Mouse (Mus musculus) ovary, postnatal 10 days (tissue): Measurements from ENCODE around the gene AI464131.
A peak's percentile ranks its signal among the peaks of the same experiment; 100 is the strongest.

Source experiments
- DNase-seq: peaks from one replicate; pipeline ENCODE4 v3.0.0; 2022; ENCODE audit warnings: low spot score

AI464131 gene

GRCm38 (mm10) chr4:41502986-41503412, at the start of gene AI464131:
AI464131 (minus strand) TSS chr4:41503076.
- DNase-seq = peak; percentile 88

- peak; percentile 27 for DNase-seq
Measured at GRCm38 (mm10) chr4:41552529-41552928, 49.7 kb upstream of the AI464131 start.

GRCm38 (mm10) chr4:41547086-41547485, 44.2 kb upstream of the AI464131 start:
- no peak for DNase-seq

GRCm38 (mm10) chr4:41545985-41546384, 43.1 kb upstream of the AI464131 start:
- no peak for DNase-seq

- no peak for DNase-seq
Measured at GRCm38 (mm10) chr4:41542136-41542535, 39.3 kb upstream of the AI464131 start.

- no peak for DNase-seq
Measured at GRCm38 (mm10) chr4:41534866-41535265, 32.0 kb upstream of the AI464131 start.

GRCm38 (mm10) chr4:41532420-41532819, 29.5 kb upstream of the AI464131 start:
- DNase-seq = no peak

- DNase-seq = no peak
Measured at GRCm38 (mm10) chr4:41527996-41528395, 25.1 kb upstream of the AI464131 start.

GRCm38 (mm10) chr4:41527076-41527475, 24.2 kb upstream of the AI464131 start:
- no peak for DNase-seq

- no peak for DNase-seq
Measured at GRCm38 (mm10) chr4:41526553-41526952, 23.7 kb upstream of the AI464131 start.

- no peak for DNase-seq
Measured at GRCm38 (mm10) chr4:41524829-41525228, 22.0 kb upstream of the AI464131 start.

- no peak for DNase-seq
Measured at GRCm38 (mm10) chr4:41523839-41524238, 21.0 kb upstream of the AI464131 start.

- no peak for DNase-seq
Measured at GRCm38 (mm10) chr4:41522788-41523187, 19.9 kb upstream of the AI464131 start.

GRCm38 (mm10) chr4:41522136-41522535, 19.3 kb upstream of the AI464131 start:
- DNase-seq = no peak

- no peak for DNase-seq
Measured at GRCm38 (mm10) chr4:41520641-41521040, 17.8 kb upstream of the AI464131 start.

- DNase-seq = no peak
Measured at GRCm38 (mm10) chr4:41519195-41519594, 16.3 kb upstream of the AI464131 start.

- no peak for DNase-seq
Measured at GRCm38 (mm10) chr4:41518349-41518748, 15.5 kb upstream of the AI464131 start.

- DNase-seq = no peak
Measured at GRCm38 (mm10) chr4:41517233-41517632, 14.4 kb upstream of the AI464131 start, which contains the start of gene 1110017D15Rik. 1110017D15Rik (minus strand) TSS chr4:41517333.

GRCm38 (mm10) chr4:41513714-41514113, 10.8 kb upstream of the AI464131 start:
- no peak for DNase-seq

- DNase-seq = no peak
Measured at GRCm38 (mm10) chr4:41513309-41513708, 10.4 kb upstream of the AI464131 start.

GRCm38 (mm10) chr4:41507998-41508397, 5.1 kb upstream of the AI464131 start:
- no peak for DNase-seq

GRCm38 (mm10) chr4:41507326-41507924, 4.5 kb upstream of the AI464131 start:
- no peak for DNase-seq

- DNase-seq = peak; percentile 67
Measured at GRCm38 (mm10) chr4:41506906-41507305, 4.0 kb upstream of the AI464131 start.

- no peak for DNase-seq
Measured at GRCm38 (mm10) chr4:41506156-41506555, 3.3 kb upstream of the AI464131 start.
